Mouse (Mus musculus) embryonic facial prominence, embryonic 14.5 days (tissue): ENCODE results near the gene Pde8a. TPM values are rescaled to one million over a fixed set of nuclear protein-coding genes. Genes with fewer than 3 reads are reported as not detected.
A peak's percentile ranks its signal among the peaks of the same experiment; 100 is the strongest.

Experiments
- ATAC-seq: fragments of 200-750 bp; cut with Nextera tagmentation; 2 replicates; pipeline ENCODE4 v1.8.0; 2017; ENCODE audit warnings: low read depth, moderate number of reproducible peaks, moderate TSS enrichment
- DNase-seq: peaks from one replicate; pipeline ENCODE4 v3.0.0-alpha.2; 2015; ENCODE audit warnings: low spot score
- H3K27ac ChIP-seq: fragments of 300-500 bp; sonication (generic); replicated peaks from 2 replicates; pipeline ENCODE4 v1.5.1; 2014; ENCODE audit warnings: low read depth, mild to moderate bottlenecking, low read length, moderate library complexity
- H3K27me3 ChIP-seq: fragments of 300-500 bp; sonication (generic); replicated peaks from 2 replicates; pipeline ENCODE4 v1.6.1; 2014; ENCODE audit warnings: low read length; ENCODE audit not compliant: control insufficient read depth, insufficient read depth
- H3K36me3 ChIP-seq: fragments of 300-500 bp; sonication (generic); 2 replicates; pipeline ENCODE4 v1.6.1; 2014; ENCODE audit warnings: low read length, mixed read lengths; ENCODE audit not compliant: control insufficient read depth, insufficient read depth
- H3K4me1 ChIP-seq: fragments of 300-500 bp; sonication (generic); 2 replicates; pipeline ENCODE4 v1.6.1; 2014; ENCODE audit warnings: antibody characterized with exemption, low read length; ENCODE audit not compliant: control insufficient read depth, insufficient read depth
- H3K4me2 ChIP-seq: fragments of 300-500 bp; sonication (generic); 2 replicates; pipeline ENCODE4 v1.6.1; 2014; ENCODE audit warnings: low read depth, mild to moderate bottlenecking, low read length, moderate library complexity, mixed read lengths
- H3K4me3 ChIP-seq: fragments of 300-500 bp; sonication (generic); 2 replicates; pipeline ENCODE4 v1.5.1; 2014; ENCODE audit warnings: low read depth, mild to moderate bottlenecking, low read length
- H3K9ac ChIP-seq: fragments of 300-500 bp; sonication (generic); 2 replicates; pipeline ENCODE4 v1.6.1; 2014; ENCODE audit warnings: low read depth, mild to moderate bottlenecking, low read length, moderate library complexity, mixed read lengths
- H3K9me3 ChIP-seq: fragments of 300-500 bp; sonication (generic); 2 replicates; pipeline ENCODE4 v1.6.1; 2016; ENCODE audit warnings: low read length; ENCODE audit not compliant: control insufficient read depth
- WGBS: fragments of 180-500 bp; shearing (Covaris S2); extraction: QIAGEN DNeasy Blood & Tissue Kit; methylation state at CpG from one replicate; pipeline ENCODE4 v1.1.7; 2014; 5-methylcytosine and 5-hydroxymethylcytosine counted together
- polyA plus RNA-seq: library from polyadenylated mRNA; unstranded; fragments of >200 nt; fragmentation: Nextera tagmentation; extraction: Ambion mirVana; gene quantifications from 2 replicates; pipeline ENCODE4 v1.2.1, GENCODE M21; 2014

Pde8a gene
- polyA plus RNA-seq, 1 experiment from 2014 or later, result 9.6 TPM

DNA sequence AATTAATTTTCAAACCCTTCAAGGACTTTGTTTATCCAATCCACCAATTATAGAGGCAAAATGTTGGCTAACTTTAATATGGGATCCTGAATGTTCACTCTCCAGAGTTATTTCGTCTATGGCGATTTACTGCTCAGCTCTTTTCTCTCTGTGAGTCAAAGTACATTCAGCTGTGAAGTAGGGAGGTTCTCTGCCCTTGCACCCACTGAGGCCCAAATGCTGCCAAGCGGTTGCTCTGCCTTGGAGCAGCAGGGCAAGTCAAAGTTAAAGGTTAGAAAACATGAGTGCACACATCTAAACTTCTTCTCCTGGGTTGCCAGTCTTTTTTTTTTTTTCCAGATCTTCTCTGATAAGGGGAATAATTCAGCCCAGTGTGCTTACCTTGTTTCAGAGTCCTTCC lies 43.4 kb downstream of the Pde8a start:
- no peaks in the 10 kb centered on the region for H3K9me3 ChIP-seq
- 87% methylated on average over 3 of the region's 3 CpGs for WGBS
- H3K4me2 ChIP-seq, result no peak overlapping the region
- H3K27ac ChIP-seq, result no peak overlapping the region
- no peak overlapping the region for H3K9ac ChIP-seq
- H3K4me3 ChIP-seq, result no peak overlapping the region
- H3K4me1 ChIP-seq, result no peaks in the 10 kb centered on the region
- DNase-seq, result no peak
- ATAC-seq, result no peak
- H3K36me3 ChIP-seq, result no peaks in the 10 kb centered on the region
- no peaks in the 10 kb centered on the region for H3K27me3 ChIP-seq

DNA sequence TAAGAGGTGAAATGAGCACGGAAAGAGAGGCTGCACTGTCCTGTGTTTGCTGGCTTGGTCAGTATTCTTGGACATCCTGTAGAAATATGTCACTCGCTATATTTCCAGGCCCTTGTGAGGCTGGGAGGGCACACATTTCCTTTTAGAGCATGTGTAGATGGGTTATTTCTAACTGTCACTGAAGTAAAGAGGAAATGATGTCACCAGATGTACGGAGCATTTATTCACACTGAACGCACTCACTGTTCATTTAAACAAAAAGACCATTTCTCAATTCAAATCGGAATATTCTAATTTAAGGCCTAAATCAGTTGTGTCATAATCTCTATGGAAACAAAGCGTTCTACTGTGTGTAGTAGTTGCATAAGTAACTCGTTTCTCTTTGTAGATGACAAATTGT lies 48.2 kb downstream of the Pde8a start:
- DNase-seq (peak; percentile 25), ATAC-seq (no peak)
- Histone ChIP-seq H3K9me3 (no peaks in the 10 kb centered on the region), H3K4me2 (no peak overlapping the region), H3K27me3 (no peaks in the 10 kb centered on the region), H3K9ac (no peak overlapping the region), H3K27ac (no peak overlapping the region), H3K4me1 (no peaks in the 10 kb centered on the region), H3K4me3 (no peak overlapping the region), H3K36me3 (no peaks in the 10 kb centered on the region)
- WGBS, result 71% methylated on average over 7 of the region's 7 CpGs

DNA sequence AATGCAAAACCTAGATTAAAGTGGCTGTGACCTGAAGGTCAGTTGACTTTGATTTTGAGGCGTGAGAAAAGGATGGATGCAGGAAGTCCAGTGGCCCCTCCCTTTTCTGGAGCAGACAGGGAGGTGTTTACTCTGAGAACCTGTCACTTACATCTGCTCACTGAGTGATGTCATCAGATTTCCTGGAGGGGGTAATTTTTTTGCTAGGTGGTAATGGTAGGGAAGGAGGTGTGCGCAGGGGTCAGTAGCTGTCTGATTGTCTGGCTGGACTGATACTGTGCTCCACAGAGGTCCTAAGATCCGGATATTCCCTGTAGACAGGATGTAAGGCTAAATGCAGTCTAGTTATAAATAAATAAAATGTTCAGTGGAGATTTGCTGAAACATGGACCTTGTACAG lies 59.5 kb downstream of the Pde8a start:
- H3K27ac ChIP-seq, result no peak overlapping the region
- no peaks in the 10 kb centered on the region for H3K4me1 ChIP-seq
- H3K4me3 ChIP-seq, result no peak overlapping the region
- H3K9ac ChIP-seq, result no peak overlapping the region
- H3K27me3 ChIP-seq, result no peaks in the 10 kb centered on the region
- ATAC-seq, result no peak
- H3K4me2 ChIP-seq, result no peak overlapping the region
- no peaks in the 10 kb centered on the region for H3K36me3 ChIP-seq
- DNase-seq, result no peak
- H3K9me3 ChIP-seq, result no peaks in the 10 kb centered on the region
- WGBS, result 71% methylated on average over 3 of the region's 3 CpGs

DNA sequence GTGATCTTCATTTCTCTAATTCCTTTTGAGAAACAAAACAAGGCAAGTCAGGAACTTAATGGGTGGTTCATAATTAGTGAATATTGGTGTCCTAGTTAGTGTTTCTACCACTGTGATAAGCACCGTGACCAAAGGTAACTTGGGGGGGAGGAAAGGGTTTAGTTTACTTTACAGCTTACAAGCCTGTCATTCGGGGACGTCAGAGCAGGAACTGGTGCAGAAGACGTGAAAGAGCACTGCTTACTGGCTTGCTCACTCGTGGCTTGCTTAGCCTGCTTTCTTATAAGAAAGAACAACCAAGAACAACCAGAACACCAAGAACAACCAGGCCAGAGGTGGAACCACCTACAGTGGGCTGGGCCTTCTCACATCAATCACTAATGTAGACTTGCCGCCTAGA lies 65.6 kb downstream of the Pde8a start:
- no peak for DNase-seq
- no peak overlapping the region for H3K4me2 ChIP-seq
- 73% methylated on average over 6 of the region's 6 CpGs for WGBS
- no peak for ATAC-seq
- no peaks in the 10 kb centered on the region for H3K4me1 ChIP-seq
- no peak overlapping the region for H3K9ac ChIP-seq
- no peaks in the 10 kb centered on the region for H3K27me3 ChIP-seq
- H3K36me3 ChIP-seq, result no peaks in the 10 kb centered on the region
- no peak overlapping the region for H3K4me3 ChIP-seq
- no peak overlapping the region for H3K27ac ChIP-seq
- H3K9me3 ChIP-seq, result no peaks in the 10 kb centered on the region

DNA sequence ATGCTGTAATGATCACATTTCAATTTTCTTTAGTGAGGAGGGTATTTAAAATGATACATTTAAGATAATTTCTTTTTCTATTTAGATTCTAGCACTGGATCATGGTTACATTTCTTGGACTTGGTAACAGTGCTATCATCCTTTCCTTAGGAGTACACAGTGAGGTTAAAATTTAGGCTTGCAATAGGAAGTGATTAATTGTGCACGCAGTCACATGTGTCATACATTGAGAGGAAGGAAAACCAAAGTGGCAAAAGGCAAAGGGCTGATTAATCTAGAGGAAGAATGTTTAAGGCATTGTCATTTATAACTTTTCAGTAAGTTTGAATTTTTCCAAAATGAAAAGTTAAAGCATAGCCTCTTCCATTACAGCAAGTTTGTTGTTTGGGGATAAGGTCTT lies 67.8 kb downstream of the Pde8a start:
- Histone ChIP-seq H3K9me3 (no peaks in the 10 kb centered on the region), H3K36me3 (no peaks in the 10 kb centered on the region), H3K9ac (no peak overlapping the region), H3K4me2 (no peak overlapping the region), H3K4me1 (no peaks in the 10 kb centered on the region), H3K27ac (no peak overlapping the region), H3K27me3 (no peaks in the 10 kb centered on the region), H3K4me3 (no peak overlapping the region)
- ATAC-seq (no peak), DNase-seq (no peak)
- WGBS, result 88% methylated on average over 1 of the region's 1 CpGs

DNA sequence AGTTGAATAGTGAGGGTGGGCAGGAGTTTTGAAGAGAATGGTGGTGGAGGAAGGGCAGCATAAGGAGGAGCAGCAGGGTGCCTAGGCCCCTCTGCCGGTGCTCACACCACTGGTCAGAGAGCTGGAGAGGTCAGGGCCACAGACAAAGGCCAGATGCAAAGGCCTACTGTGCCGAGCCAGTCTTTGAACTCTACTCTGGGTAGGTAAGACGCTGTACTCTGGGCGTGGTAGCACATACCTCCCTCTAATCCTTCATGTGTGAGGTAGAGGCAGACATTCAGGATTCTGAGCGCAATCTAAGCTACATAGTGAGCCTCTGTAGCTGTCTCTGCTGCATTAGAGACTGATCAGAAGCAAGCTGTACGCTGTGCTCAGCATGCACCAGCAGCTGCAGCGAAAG lies 73.1 kb downstream of the Pde8a start:
- Histone ChIP-seq H3K4me2 (no peak overlapping the region), H3K27me3 (no peaks in the 10 kb centered on the region), H3K4me3 (no peak overlapping the region), H3K27ac (no peak overlapping the region), H3K4me1 (no peaks in the 10 kb centered on the region), H3K9ac (no peak overlapping the region), H3K36me3 (no peaks in the 10 kb centered on the region), H3K9me3 (no peaks in the 10 kb centered on the region)
- no peak for DNase-seq
- no peak for ATAC-seq
- 48% methylated on average over 7 of the region's 7 CpGs for WGBS

DNA sequence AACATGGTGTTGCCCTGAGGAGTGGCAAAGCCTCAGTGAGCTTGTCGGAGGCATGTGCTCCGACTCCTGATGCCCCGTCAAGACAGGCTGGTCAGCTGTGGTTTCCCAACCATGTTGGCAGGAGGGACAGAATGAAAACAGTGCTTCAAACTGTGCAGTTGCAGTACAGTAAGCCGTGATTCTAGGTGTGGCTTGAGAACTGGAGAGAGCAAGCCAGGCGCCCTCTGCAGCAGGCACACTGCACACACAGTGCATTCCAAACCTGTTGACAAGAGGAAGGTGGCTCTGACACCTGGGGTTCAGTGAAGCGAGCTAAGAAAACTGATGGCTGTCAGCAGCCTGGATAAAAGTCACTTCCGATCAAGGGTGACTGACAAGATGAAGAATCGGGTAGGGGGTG lies 73.5 kb downstream of the Pde8a start:
- DNase-seq, result no peak
- H3K4me2 ChIP-seq, result no peak overlapping the region
- ATAC-seq, result no peak
- no peak overlapping the region for H3K4me3 ChIP-seq
- H3K27ac ChIP-seq, result no peak overlapping the region
- H3K4me1 ChIP-seq, result no peaks in the 10 kb centered on the region
- 59% methylated on average over 8 of the region's 8 CpGs for WGBS
- H3K9me3 ChIP-seq, result no peaks in the 10 kb centered on the region
- no peaks in the 10 kb centered on the region for H3K36me3 ChIP-seq
- no peaks in the 10 kb centered on the region for H3K27me3 ChIP-seq
- H3K9ac ChIP-seq, result no peak overlapping the region

DNA sequence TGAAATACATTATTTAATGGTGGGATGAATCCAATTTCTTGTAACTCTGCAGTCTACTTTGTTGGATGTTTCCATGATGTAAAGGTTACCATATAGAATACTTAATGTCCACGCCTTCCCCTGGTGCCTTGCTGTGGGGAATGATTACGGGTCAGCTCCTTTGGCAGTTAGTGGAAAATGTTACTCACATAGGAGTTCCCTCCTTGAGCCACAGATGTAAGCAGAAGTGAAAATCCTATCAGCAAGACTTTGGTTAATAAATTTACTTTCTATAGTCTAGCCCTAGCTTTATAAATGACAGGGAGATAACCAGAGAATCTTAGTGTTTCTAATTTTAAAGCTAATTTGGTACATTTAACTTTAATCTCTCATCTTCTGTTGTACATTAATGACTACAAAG lies 81.8 kb downstream of the Pde8a start:
- H3K4me2 ChIP-seq, result no peak overlapping the region
- H3K4me1 ChIP-seq, result no peaks in the 10 kb centered on the region
- H3K27me3 ChIP-seq, result no peaks in the 10 kb centered on the region
- 89% methylated on average over 2 of the region's 2 CpGs for WGBS
- no peak for ATAC-seq
- no peak overlapping the region for H3K27ac ChIP-seq
- H3K4me3 ChIP-seq, result no peak overlapping the region
- no peak for DNase-seq
- H3K36me3 ChIP-seq, result no peaks in the 10 kb centered on the region
- H3K9me3 ChIP-seq, result no peaks in the 10 kb centered on the region
- no peak overlapping the region for H3K9ac ChIP-seq

DNA sequence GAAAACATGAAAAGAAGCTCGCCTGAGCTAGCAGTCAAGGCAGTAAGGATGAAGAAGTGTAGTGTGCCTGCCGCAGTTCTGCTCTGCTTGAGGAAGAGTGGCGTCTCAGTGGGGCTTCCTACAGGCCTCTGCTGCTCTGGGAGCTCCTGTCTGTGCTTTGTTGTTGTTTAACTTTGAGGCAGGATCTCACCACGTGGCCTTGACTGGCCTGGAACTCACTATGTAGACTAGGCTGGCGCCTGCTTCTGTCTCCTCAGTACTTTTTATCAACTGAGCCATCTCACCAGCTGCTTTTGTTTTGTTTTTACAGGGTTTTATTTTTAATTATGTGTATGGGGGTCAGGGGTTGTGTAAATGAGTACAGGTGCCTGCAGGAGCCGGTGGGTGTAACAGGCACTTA lies 84.8 kb downstream of the Pde8a start:
- no peak overlapping the region for H3K4me3 ChIP-seq
- no peak overlapping the region for H3K27ac ChIP-seq
- no peaks in the 10 kb centered on the region for H3K9me3 ChIP-seq
- no peak overlapping the region for H3K9ac ChIP-seq
- no peaks in the 10 kb centered on the region for H3K4me1 ChIP-seq
- 32% methylated on average over 6 of the region's 6 CpGs for WGBS
- DNase-seq (no peak), ATAC-seq (no peak)
- H3K27me3 ChIP-seq, result no peaks in the 10 kb centered on the region
- H3K36me3 ChIP-seq, result no peaks in the 10 kb centered on the region
- no peak overlapping the region for H3K4me2 ChIP-seq
